Mouse (Mus musculus): ENCODE data around the gene Grn.

- TF ChIP-seq HCFC1 (IDR thresholded peaks at IDR 0.05; ENCODE audit: borderline replicate concordance, insufficient read depth, low read length) (no peak), ZNF384 (IDR thresholded peaks at IDR 0.05; ENCODE audit: low read depth, low read length) (no peak), CHD2 (IDR thresholded peaks at IDR 0.05; ENCODE audit: low read depth, low read length) (no peak)
Measured at GRCm38 (mm10) chr11:102396263-102396662, 33.9 kb upstream of the Grn start.
